Mouse (Mus musculus) ovary, postnatal 36 days (tissue): ENCODE data around the gene Fkbp7.

ENCODE experiments used
- DNase-seq: peaks from one replicate; pipeline ENCODE4 v3.0.0; 2022; ENCODE audit warnings: low spot score, mixed read lengths

Fkbp7 gene

GRCm38 (mm10) chr2:76672966-76673392, at the start of gene Fkbp7:
Gene Fkbp7, minus strand, starts transcription at chr2:76673116.
- DNase-seq, result peak; percentile 91

- DNase-seq, result no peak
Observed at GRCm38 (mm10) chr2:76719650-76720049, 46.7 kb upstream of the Fkbp7 start.

- no peak for DNase-seq
Observed at GRCm38 (mm10) chr2:76714984-76715383, 42.1 kb upstream of the Fkbp7 start.

GRCm38 (mm10) chr2:76708512-76708911, 35.6 kb upstream of the Fkbp7 start:
- DNase-seq, result no peak

GRCm38 (mm10) chr2:76705655-76706054, 32.7 kb upstream of the Fkbp7 start:
- no peak for DNase-seq

GRCm38 (mm10) chr2:76702751-76703150, 29.8 kb upstream of the Fkbp7 start:
- DNase-seq, result no peak

GRCm38 (mm10) chr2:76702188-76702587, 29.3 kb upstream of the Fkbp7 start:
- no peak for DNase-seq

- no peak for DNase-seq
Observed at GRCm38 (mm10) chr2:76695290-76695689, 22.4 kb upstream of the Fkbp7 start.

GRCm38 (mm10) chr2:76693765-76694164, 20.8 kb upstream of the Fkbp7 start:
- DNase-seq, result no peak

GRCm38 (mm10) chr2:76690436-76691204, 17.7 kb upstream of the Fkbp7 start:
- peak; percentile 36 for DNase-seq

- DNase-seq, result no peak
Observed at GRCm38 (mm10) chr2:76688162-76688561, 15.2 kb upstream of the Fkbp7 start.

- DNase-seq, result no peak
Observed at GRCm38 (mm10) chr2:76687608-76688007, 14.7 kb upstream of the Fkbp7 start.

GRCm38 (mm10) chr2:76686986-76687385, 14.1 kb upstream of the Fkbp7 start:
- DNase-seq, result no peak

- DNase-seq, result no peak
Observed at GRCm38 (mm10) chr2:76682301-76682700, 9.4 kb upstream of the Fkbp7 start.

- DNase-seq, result no peak
Observed at GRCm38 (mm10) chr2:76676401-76677226, 3.7 kb upstream of the Fkbp7 start.

- no peak for DNase-seq
Observed at GRCm38 (mm10) chr2:76675949-76676348, 3.0 kb upstream of the Fkbp7 start.

GRCm38 (mm10) chr2:76675451-76675850, 2.5 kb upstream of the Fkbp7 start:
- no peak for DNase-seq

GRCm38 (mm10) chr2:76674725-76675427, 2.0 kb upstream of the Fkbp7 start, which contains the start of gene Plekha3:
Gene Plekha3, plus strand, starts transcription at chr2:76675281.
- peak; percentile 86 for DNase-seq

- peak; percentile 25 for DNase-seq
Observed at GRCm38 (mm10) chr2:76673472-76674081, 661 bp upstream of the Fkbp7 start.

- no peak for DNase-seq
Observed at GRCm38 (mm10) chr2:76672134-76672745, 676 bp downstream of the Fkbp7 start.

- no peak for DNase-seq
Observed at GRCm38 (mm10) chr2:76671641-76672040, 1.3 kb downstream of the Fkbp7 start.

- no peak for DNase-seq
Observed at GRCm38 (mm10) chr2:76667200-76667599, 5.7 kb downstream of the Fkbp7 start.
